Mouse (Mus musculus) G1E (cell line): ENCODE results near the gene Fgf8. TPM values are rescaled to one million over a fixed set of nuclear protein-coding genes. Genes with fewer than 3 reads are reported as not detected.

ENCODE experiments used
- ATAC-seq: 2 replicates; pipeline ENCODE4 v1.8.0; 2016; ENCODE audit warnings: mild to moderate bottlenecking; ENCODE audit not compliant: insufficient number of reproducible peaks, poor library complexity, low FRiP score, severe bottlenecking; ENCODE audit errors: extremely low read depth
- DNase-seq: peaks from one replicate; pipeline ENCODE4 v3.0.0; 2012; ENCODE audit warnings: low spot score
- H3K27me3 ChIP-seq: 2 replicates; pipeline ENCODE4 v1.6.1; 2012; ENCODE audit warnings: mild to moderate bottlenecking, low read length, inconsistent platforms; ENCODE audit not compliant: insufficient read depth
- H3K36me3 ChIP-seq: replicated peaks from 2 replicates; pipeline ENCODE3; 2012; ENCODE audit warnings: mild to moderate bottlenecking, inconsistent platforms
- H3K4me1 ChIP-seq: 2 replicates; pipeline ENCODE4 v1.6.1; 2012; ENCODE audit warnings: low read depth, low read length, inconsistent platforms, mixed read lengths; ENCODE audit not compliant: insufficient read depth
- H3K4me3 ChIP-seq: 2 replicates; pipeline ENCODE4 v1.5.1; 2012; ENCODE audit warnings: low read depth, mild to moderate bottlenecking, inconsistent platforms, low read length, moderate library complexity, mixed read lengths
- H3K9me3 ChIP-seq: replicated peaks from 2 replicates; pipeline ENCODE4 v1.6.1; 2012; ENCODE audit warnings: inconsistent platforms
- CTCF ChIP-seq: IDR thresholded peaks from 2 replicates; pipeline ENCODE4 v1.5.1; 2012; ENCODE audit warnings: low read depth, low read length, inconsistent platforms, mixed read lengths
- GATA1 ChIP-seq: IDR thresholded peaks from 2 replicates; pipeline ENCODE4 v1.6.1; 2012; ENCODE audit warnings: borderline replicate concordance, low read length, inconsistent platforms, mixed read lengths
- GATA2 ChIP-seq: IDR thresholded peaks from 2 replicates; pipeline ENCODE4 v1.6.1; 2012; ENCODE audit warnings: low read depth, low read length, inconsistent platforms, borderline replicate concordance
- POLR2AphosphoS5 ChIP-seq: IDR thresholded peaks from 2 replicates; pipeline ENCODE4 v1.6.1; 2012; ENCODE audit warnings: low read depth, low read length, inconsistent platforms; ENCODE audit not compliant: insufficient replicate concordance
- TAL1 ChIP-seq: conservative IDR thresholded peaks from 2 replicates; pipeline ENCODE4 v1.6.1; 2012; ENCODE audit warnings: low read depth, low read length, inconsistent platforms, mixed read lengths
- polyA plus RNA-seq: library from polyadenylated mRNA; stranded (reverse); fragments of >175 nt; gene quantifications from 2 replicates; pipeline ENCODE4 v1.2.3, GENCODE M21; 2012
- total RNA-seq, 2 experiments: library from RNA; stranded (forward) in 1 of 2; stranded (reverse) in 1 of 2; fragments of 200-1000 nt in 1 of 2; fragments of >200 nt in 1 of 2; fragmentation: Nextera tagmentation in 1 of 2; gene quantifications; 2 replicates each; pipeline ENCODE4 v1.2.3; 2014 to 2017

The Fgf8 gene
- total and polyA plus RNA-seq, 3 experiments: not detected

DNA sequence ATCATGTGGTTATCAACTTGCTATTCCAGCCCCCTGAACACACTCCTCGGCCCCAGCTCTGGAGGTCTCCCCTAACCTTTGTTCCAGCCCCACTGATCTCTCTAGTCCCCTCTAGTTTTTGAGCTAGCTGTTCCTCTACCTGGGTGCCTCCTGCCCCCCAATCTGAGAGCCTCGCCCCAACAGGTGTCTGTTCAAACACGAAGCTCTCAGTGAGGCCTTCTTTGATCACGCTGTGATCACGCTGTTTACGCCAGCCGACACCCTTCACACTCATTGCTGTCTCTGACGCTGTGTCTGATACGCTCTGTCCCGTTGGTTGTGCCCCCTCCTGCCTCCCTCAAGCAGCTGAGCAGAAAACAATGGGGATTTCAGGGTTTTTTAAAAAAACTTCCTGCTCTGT, 9.2 kb downstream of the Fgf8 start:
- H3K27me3 ChIP-seq: peaks cover 91% of the 10 kb centered on the region
- H3K9me3 ChIP-seq: no peaks in the 10 kb centered on the region
- H3K36me3 ChIP-seq: no peaks in the 10 kb centered on the region
- ATAC-seq: no peak
- DNase-seq: no peak
- TF ChIP-seq CTCF: no peak
- TF ChIP-seq GATA2: no peak
- TF ChIP-seq POLR2AphosphoS5: no peak
- TF ChIP-seq GATA1: no peak
- no peak for TF ChIP-seq TAL1
- H3K4me1 ChIP-seq: peaks cover 10% of the 10 kb centered on the region
- no peak overlapping the region for H3K4me3 ChIP-seq

DNA sequence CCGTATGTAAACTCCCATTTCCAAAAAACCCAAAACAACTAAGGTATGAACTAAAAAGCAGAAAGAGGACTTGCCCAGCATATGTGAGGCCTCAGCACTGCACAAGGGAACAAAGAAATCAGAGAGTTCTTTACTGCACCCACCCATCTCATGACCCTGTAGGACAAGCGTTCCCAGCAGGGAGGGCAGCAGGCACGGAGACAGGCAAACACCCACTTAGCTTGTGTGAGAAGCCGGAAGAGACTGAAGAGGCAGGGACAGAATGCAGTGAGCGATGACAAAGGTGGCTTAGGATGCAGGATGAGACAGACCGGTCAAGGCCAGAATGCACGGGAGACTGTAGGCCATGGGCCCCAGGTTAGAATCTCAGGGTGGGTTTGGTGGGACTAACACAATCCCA, 11.1 kb downstream of the Fgf8 start:
- no peak overlapping the region for H3K4me3 ChIP-seq
- ATAC-seq (no peak), DNase-seq (no peak)
- peaks cover 7% of the 10 kb centered on the region for H3K4me1 ChIP-seq
- H3K36me3 ChIP-seq: no peaks in the 10 kb centered on the region
- no peaks in the 10 kb centered on the region for H3K9me3 ChIP-seq
- peaks cover 86% of the 10 kb centered on the region for H3K27me3 ChIP-seq
- TF ChIP-seq CTCF (no peak), POLR2AphosphoS5 (no peak), GATA1 (no peak), TAL1 (no peak), GATA2 (no peak)

- ATAC-seq (no peak), DNase-seq (no peak)
- H3K4me1 ChIP-seq: peaks cover 7% of the 10 kb centered on the region
- no peak overlapping the region for H3K4me3 ChIP-seq
- no peaks in the 10 kb centered on the region for H3K9me3 ChIP-seq
- no peak for TF ChIP-seq GATA1
- TF ChIP-seq TAL1: no peak
- no peak for TF ChIP-seq CTCF
- no peak for TF ChIP-seq GATA2
- TF ChIP-seq POLR2AphosphoS5: no peak
- H3K36me3 ChIP-seq: no peaks in the 10 kb centered on the region
- H3K27me3 ChIP-seq: peaks cover 88% of the 10 kb centered on the region
Measured at GRCm38 (mm10) chr19:45730042-45730441, 12.7 kb downstream of the Fgf8 start.

DNA sequence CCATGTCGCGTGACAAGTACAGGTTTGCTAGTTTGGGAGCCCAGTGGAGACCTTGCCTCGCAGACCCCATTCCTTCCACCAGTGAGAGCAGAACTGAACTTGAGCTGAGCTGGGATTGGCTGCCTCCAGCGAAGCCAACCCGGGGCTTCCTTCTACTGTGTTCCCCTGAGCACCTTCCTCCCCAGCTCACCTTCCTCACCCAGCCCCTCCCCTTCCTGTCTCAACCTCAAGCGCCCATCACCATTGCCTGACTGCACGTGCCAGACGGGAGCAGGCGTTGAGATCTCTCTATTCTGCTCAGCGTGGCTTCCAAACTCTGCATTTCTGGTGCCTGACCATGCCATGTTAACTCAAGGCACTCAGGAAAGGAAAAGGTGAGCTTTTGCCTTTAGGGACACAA, 15.5 kb downstream of the Fgf8 start:
- H3K4me1 ChIP-seq: no peaks in the 10 kb centered on the region; the same call in none of the 2 replicates
- DNase-seq: no peak
- no peak overlapping the region for H3K4me3 ChIP-seq
- H3K36me3 ChIP-seq: no peaks in the 10 kb centered on the region
- ATAC-seq: no peak
- no peaks in the 10 kb centered on the region for H3K9me3 ChIP-seq
- no peak for TF ChIP-seq TAL1
- TF ChIP-seq POLR2AphosphoS5: no peak
- no peak for TF ChIP-seq CTCF
- H3K27me3 ChIP-seq: peaks cover 65% of the 10 kb centered on the region

GRCm38 (mm10) chr19:45725677-45726277, 16.9 kb downstream of the Fgf8 start:
- Histone ChIP-seq H3K36me3 (no peaks in the 10 kb centered on the region), H3K27me3 (peaks cover 51% of the 10 kb centered on the region), H3K9me3 (no peaks in the 10 kb centered on the region), H3K4me3 (no peak overlapping the region), H3K4me1 (no peaks in the 10 kb centered on the region; the same call in none of the 2 replicates)
- DNase-seq (no peak), ATAC-seq (no peak)
- TF ChIP-seq GATA2: no peak

DNA sequence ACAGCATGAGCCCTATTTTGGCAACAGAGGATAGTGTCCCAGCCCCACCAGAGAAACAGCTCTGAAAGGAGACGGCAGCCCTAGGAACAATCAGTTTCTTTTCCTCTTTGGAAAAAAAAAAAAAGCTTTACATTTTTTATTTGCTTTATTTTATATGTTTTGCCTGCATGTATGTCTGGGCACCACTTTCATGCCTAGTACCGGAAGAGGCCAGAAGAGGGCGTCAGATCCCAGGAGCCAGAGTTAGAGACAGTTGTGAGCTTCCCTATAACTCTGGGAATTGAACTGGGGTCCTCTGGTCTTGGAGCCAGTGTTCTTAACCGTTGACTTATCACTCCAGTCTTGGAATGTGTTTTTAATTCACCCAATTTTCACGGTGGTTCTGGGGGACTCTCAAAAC, 20.5 kb downstream of the Fgf8 start:
- Histone ChIP-seq H3K27me3 (peaks cover 53% of the 10 kb centered on the region), H3K36me3 (no peaks in the 10 kb centered on the region), H3K9me3 (no peaks in the 10 kb centered on the region), H3K4me3 (no peak overlapping the region), H3K4me1 (peaks cover 4% of the 10 kb centered on the region)
- ATAC-seq (no peak), DNase-seq (no peak)
- no peak for TF ChIP-seq GATA1
- no peak for TF ChIP-seq GATA2
- no peak for TF ChIP-seq TAL1
- TF ChIP-seq CTCF: no peak
- TF ChIP-seq POLR2AphosphoS5: no peak

- no peak for DNase-seq
- TF ChIP-seq GATA1 (no peak), POLR2AphosphoS5 (no peak), GATA2 (no peak), CTCF (no peak), TAL1 (no peak)
- Histone ChIP-seq H3K9me3 (no peaks in the 10 kb centered on the region), H3K36me3 (no peaks in the 10 kb centered on the region), H3K4me1 (peaks cover 4% of the 10 kb centered on the region), H3K27me3 (peaks cover 51% of the 10 kb centered on the region), H3K4me3 (no peak overlapping the region)
- no peak for ATAC-seq
Measured at GRCm38 (mm10) chr19:45718286-45718685, 24.4 kb downstream of the Fgf8 start.
